Mouse (Mus musculus) spleen, postnatal 10 days (tissue): ENCODE results near the gene Pbrm1.

ENCODE experiments used
- DNase-seq, 2 experiments: peaks; one replicate each; pipeline ENCODE4 v3.0.0; 2021 to 2022; ENCODE audit warnings: low spot score in 2 of 2

Gene Pbrm1

DNA sequence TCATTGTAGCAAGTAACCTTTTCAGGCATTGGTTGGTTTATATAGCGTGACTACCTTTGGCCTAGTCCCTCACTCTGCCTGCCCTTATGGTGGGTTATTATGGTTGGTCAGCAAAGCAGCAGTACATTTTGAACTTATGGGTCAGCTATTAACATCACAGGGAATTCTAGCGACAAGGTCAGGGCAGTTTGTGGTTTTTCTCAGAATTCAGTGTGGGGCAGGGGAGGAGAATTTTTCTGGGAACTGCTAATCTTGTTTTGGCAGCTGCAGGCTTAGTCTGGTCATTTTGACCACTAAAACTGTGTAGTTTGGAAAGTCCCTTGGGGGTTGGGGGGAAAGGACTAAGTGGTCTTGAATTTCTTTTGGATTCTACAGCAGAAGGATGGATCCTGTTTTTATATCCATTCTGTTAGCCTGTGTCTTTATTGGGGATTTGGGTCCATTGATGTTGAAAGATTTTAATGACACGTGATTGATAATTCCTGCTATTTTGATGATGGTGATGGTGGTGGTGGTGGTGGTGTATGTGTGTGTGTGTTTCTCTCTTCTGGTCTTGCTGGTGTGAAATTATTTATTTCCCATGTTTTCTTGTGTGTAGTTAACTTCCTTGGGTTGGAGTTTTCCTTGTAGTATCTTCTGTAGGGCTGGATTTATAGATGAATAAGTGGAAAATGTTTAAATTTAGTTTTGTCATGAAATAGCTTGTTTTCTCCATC lies 60.5 kb downstream of the Pbrm1 start:
- DNase-seq: no peak

DNA sequence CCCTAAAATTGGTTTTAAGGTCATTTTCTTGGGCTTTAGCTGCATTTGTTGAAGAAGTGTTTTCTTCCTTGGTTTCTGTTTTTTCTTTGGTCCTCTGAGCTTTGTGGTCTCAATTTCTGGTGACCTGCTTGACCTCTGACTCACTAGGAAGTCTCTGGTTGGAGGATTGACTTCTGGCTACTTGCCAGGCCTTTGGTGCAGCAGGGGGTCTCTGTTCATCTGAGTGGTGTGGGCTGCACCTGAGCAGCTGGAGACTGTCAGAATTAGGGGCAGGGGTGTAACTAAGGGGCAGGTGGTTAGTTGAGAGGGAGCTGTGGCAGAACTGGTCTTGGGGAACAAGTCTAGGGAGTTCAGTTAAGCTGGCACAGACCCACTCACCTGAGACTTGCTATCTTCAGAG lies 62.2 kb downstream of the Pbrm1 start:
- DNase-seq: no peak

GRCm38 (mm10) chr14:31087433-31087832 lies 68.5 kb downstream of the Pbrm1 start:
- DNase-seq: no peak

DNA sequence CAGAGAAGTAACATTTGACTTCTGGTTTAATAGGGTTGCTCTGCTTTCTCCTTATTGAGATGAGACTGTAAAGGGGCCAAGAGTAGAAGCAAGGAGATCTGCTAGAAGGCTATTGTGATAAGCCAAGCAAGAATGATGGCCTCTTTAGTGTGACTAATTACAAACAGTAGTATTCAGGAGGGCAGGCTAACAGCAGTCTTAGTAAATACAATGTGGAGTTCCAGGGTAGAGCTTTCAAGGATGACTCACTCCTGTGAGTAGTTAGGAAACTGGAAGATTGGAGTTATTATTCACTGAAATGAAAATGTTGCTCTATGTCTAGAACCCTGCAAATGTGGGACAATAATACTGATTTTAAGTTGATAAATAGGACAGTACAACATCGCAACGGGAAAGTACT lies 69.6 kb downstream of the Pbrm1 start:
- no peak for DNase-seq

DNA sequence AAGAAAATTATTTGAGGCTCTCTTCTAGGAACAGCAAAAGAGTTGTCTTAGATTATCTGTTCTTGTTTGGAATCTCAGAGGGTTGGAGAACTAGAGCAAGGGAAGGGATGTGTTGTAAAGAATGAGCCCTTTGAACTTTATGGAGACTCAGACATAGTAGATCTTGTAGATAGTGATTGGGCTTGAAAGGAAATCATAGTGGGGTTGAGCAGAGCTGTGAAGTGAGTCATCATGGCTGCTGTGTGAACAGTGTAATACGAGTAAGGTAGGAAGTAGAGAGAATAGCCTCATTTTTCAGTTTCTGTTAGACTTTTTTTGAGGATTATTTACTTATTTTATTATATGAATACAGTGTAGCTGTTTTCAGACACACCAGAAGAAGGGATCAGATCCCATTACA lies 71.0 kb downstream of the Pbrm1 start:
- no peak for DNase-seq

- no peak for DNase-seq
Measured at GRCm38 (mm10) chr14:31105156-31105555, 86.2 kb downstream of the Pbrm1 start.

DNA sequence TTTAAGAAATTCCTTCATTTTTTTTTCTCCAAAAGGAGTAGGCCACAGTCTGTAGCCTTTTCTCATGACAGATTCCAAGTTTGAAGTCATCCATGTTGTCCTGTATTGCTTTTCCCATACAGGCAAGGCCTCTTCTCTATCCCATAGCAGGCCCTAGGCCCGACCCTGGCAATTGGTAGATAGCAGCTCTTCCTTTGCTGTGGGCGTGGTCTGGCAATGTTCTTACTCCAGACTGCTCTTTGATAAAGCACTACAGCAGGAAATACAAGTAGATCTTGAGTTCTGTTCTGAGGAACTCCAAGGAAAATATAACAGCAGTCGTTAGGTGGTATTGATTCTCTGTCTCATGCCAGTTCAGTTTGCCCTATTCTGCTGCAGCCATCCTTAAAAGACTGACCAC lies 91.7 kb downstream of the Pbrm1 start:
- DNase-seq: peak in 1 of 2 experiments; percentile 42

- DNase-seq: no peak
Measured at GRCm38 (mm10) chr14:31112187-31112586, 93.2 kb downstream of the Pbrm1 start.

- DNase-seq: no peak
Measured at GRCm38 (mm10) chr14:31114011-31114410, 95.1 kb downstream of the Pbrm1 start.

GRCm38 (mm10) chr14:31115522-31115921 lies 96.6 kb downstream of the Pbrm1 start:
- no peak for DNase-seq

GRCm38 (mm10) chr14:31125106-31126075 lies 106.5 kb downstream of the Pbrm1 start:
- DNase-seq: no peak

- no peak for DNase-seq
Measured at GRCm38 (mm10) chr14:31126826-31127225, 107.9 kb downstream of the Pbrm1 start.

DNA sequence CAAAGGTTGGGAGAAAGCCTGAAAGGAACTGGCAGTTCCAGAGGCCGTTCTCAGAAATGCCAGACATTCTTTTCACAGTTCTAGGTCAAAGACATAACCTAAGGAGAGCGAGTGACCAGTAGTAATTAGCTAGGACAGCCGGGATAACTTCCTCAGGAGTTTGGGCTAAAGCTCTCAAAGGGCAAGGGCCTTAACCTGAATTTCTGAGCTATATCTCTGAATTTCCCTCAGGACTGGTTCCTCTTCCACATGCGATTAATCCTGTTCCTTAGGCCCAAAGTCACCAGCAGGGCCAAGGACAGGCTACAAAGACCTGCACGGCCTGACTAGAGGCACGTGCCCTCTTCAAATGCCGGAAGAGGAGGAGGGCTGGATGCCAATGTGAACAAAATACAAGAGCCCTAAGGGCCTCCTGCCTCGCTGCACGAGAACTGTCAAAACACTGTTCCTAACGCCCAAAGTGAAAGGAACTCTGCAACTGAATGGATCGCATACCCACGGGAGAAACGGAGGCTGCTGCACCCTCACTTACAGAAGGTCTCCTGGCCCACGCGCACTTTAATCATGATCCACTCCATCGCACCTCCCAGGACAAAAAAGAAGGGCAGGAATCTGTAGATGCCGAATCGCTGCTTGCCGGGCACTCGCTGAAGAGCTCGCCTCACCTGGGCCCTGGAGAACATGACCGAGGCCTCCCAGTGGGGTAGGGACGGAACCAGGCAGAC lies 109.3 kb downstream of the Pbrm1 start:
- peak in 1 of 2 experiments; percentile 61 for DNase-seq

- peak; percentile 84 to 98 for DNase-seq
Measured at GRCm38 (mm10) chr14:31128826-31129219, 109.9 kb downstream of the Pbrm1 start, which contains the start of gene Smim4. Gene Smim4 (minus strand): TSS chr14:31128956.

DNA sequence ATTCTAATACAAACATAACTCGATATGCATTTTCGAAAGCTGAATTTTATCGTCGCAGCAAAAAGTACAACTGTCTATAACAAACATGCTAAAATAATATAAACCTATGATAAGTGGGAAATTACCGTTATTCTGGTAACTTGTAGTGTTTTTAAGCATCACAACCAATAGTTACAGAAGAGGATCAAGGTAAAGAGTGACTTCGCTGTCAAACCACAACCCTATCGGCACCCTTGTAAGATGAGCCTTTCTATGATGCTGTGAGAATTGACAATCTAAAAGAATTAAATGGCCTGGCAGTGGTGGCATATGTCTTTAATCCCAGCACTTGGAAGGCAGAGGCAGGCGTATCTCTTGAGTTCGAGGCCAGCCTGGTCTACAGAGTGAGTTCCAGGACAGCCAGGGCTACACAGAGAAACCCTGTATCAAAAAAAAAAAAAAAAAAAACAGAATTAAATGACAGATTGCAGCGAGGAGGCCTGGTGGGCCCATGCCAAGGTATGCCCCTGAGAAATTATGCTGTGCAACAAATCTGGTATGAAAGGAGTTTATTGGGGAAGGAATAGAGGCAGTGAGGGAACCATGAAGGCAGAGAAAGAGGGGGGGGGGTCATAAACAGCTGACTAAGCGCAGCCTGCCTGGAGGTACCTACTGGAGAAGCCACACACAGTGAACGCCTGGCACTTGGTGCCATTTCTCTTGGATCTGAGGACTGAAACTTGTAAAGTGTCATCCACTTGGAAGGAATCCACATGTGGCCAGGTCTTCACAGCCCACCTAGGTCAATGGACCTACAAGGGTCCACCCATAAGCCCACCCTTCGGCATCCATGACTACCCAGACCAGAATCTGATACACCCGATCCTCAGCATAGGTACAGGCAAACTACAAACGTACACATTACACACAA lies 110.6 kb downstream of the Pbrm1 start:
- DNase-seq: no peak

GRCm38 (mm10) chr14:31130236-31131220 lies 111.6 kb downstream of the Pbrm1 start, which contains the start of gene Nt5dc2:
Gene Nt5dc2 (plus strand): TSS chr14:31131053.
- DNase-seq: peak; percentile 76 to 86

DNA sequence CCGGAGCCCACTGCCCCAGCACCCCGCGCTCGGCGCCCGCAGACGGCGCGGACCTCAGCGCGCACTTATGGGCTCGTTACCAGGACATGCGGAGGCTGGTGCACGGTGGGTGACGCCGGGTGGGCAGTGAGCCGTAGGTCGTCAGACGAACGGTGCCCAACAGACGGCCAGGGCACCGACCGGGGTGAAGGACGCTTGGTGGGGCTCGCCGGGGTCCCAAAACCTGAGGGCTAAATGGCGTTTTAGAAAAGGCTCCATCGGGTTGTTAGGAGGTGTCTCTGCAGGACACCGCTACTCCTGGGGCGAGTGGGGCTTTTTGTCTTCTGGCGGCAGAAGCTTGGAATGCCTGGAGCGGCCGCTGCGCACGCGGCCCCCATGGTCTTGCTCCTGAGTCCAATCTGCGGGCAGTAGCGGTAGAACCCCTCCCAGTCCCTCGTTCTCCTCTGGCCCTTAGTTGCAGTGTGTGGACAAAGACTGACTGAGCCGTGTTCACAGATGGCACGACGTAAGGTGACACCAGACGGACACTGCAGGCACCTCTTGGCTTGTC lies 112.4 kb downstream of the Pbrm1 start:
- DNase-seq: no peak

DNA sequence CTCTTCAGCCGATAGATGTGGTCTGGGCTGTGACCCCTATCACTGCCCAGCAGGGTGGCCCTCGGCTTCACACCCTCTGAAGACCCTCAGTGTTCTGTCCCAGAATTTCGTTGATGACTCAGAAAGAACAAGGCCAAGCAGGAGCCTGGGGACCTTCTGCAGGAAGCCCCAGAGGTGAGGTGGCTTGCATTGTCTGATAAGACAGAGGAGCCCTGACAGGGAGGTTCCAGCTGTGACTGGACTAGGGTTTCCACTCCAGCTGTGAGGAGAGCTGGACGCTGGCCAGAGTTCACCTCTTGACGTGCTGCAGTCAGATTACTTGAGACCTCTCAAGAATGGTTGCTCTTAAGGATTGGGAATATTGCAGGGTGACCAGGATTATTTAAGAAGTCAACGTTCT lies 113.1 kb downstream of the Pbrm1 start:
- peak; percentile 28 to 57 for DNase-seq

DNA sequence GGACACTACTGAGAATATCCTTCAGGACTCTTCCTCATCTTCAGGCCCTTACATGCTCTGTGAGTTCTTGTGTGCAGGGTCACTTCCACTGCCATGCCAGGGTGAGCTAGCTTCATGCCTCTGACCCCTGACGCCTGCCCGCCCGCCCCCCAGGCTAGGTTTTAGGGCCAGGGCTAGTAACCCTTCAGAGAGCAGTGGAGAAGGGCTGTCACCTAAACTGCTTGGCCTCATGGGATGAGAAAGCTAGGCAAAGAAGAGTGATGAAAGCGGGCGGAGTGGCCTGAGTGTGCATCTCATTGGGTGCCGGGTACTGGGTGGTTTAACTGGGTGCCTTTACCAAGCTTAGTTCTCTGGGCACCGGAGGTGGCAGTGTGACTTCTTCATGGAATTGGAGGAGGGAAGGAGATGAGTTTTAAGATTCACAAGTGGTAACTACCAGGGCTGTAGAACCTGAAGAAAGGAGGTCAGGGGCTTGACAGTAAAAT lies 113.6 kb downstream of the Pbrm1 start:
- DNase-seq: peak in 1 of 2 experiments; percentile 16
